Mouse (Mus musculus) spleen, postnatal 14 days (tissue): ENCODE measurements around the gene Fbxo42.

Experiments
- DNase-seq, 2 experiments: peaks; one replicate each; pipeline ENCODE4 v3.0.0; 2021 to 2022; ENCODE audit warnings: low spot score in 2 of 2

Fbxo42 gene

GRCm38 (mm10) chr4:141175783-141176182 is 28.1 kb downstream of the Fbxo42 start:
- no peak for DNase-seq

DNA sequence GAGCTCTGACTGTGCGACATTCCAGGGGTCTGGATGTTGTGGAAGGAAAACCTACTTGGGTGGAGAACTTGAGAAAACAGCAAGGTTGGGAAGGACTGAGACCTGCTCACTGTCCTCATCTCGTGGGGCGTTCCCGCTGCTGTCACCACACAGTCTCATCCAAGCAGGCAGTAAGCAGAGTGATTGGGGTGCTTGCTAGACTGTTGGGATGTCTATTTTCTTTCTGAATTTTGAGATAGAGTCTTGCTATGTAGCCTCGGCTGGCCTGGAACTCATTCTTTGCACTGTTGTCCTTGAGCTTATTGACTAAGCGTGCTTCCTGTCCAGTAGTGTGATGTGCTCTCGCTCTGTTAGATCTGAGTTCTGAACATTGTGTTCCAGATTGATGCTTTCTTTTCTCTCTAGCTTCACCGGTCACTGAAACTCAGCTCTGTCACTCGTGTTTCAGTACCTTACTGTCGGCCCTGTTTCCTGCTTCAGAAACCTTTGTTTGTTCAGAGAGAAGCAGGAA is 28.7 kb downstream of the Fbxo42 start:
- no peak for DNase-seq

- no peak for DNase-seq
Observed at GRCm38 (mm10) chr4:141178500-141178899, 30.8 kb downstream of the Fbxo42 start.

GRCm38 (mm10) chr4:141180831-141181230 is 33.1 kb downstream of the Fbxo42 start:
- no peak for DNase-seq

DNA sequence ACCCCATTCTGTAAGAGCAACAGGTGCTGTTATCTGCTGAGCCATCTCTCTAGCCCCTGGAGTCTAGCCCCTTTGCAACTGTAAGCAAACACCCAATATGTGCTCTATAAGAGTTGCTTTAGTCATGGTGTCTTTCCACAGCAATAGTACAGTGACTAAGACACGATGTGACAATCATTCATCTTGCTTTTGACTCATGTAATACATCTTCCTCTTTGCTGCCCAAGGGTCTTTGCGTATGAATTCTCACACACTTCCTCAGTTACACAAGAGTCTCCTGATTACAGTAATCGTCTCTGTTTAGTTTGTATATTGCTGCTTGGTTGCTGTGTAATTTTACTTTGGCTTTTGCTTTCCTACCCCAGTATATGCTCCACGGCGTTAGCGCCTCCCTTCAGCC is 34.3 kb downstream of the Fbxo42 start:
- no peak for DNase-seq

- DNase-seq = no peak
Observed at GRCm38 (mm10) chr4:141183932-141184331, 36.2 kb downstream of the Fbxo42 start.

GRCm38 (mm10) chr4:141184426-141184825 is 36.7 kb downstream of the Fbxo42 start:
- no peak for DNase-seq

DNA sequence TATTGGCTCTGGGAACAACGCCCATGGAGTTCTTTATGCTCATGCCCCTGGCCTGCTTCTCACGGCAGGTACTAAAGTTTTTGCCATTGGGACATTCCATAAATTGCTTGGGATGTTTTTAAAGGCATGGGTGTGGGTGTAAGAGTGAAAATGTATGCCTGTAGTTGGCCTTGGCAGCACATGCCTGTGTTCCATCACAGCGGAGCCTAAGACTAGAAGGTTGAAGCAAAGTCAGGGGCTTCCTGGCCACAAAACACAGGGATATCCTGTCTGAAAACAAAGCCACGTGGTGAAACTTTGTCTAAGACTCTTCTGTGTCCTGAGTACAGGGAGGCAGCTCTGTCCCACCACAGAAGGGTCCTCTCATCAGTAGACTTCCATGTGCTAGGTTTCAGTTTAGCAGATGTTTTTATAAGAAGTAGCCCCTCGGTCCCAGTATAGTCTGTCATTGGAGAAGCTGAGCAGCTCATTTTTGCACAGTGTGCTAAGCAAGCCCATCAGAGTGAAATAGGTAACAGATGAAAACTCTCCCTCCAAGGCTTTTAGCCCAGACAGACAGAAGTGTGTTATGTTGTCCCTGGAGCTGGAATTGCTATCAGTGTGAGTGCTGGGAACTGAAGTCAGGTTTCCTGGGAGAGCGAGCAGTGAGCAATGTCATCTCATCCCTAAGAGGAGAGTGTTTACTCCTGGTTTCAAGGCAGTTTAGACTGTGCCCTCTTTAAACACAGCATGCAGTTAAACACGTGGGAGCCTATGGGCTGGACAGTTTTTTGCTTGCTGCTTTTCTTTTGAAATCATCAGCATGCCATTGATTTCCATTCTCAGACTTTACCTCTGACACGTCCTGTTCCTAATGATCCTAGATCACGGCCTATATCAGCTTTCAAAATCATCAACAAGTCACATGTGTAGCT is 39.5 kb downstream of the Fbxo42 start:
- no peak for DNase-seq

DNA sequence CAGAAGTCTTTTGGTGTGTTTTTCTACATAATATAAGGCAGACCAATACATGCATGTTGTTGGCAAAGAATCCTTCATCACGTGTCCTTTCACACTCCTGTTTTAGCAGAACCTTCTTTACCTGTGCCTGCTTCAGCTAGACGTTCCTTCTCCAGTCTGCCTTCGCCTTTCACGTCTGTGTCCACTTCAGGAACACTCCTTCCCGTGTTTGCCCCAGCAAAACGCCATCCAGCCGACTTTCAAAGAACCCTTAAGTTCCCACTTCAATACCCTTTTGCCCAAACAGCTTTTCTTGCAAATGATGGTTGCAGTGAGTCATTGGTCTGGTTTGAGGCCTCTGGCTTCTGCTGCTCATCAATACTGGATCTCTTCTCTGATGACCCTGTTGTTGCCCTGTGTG is 43.6 kb downstream of the Fbxo42 start:
- DNase-seq = no peak

GRCm38 (mm10) chr4:141194553-141194952 is 46.8 kb downstream of the Fbxo42 start:
- no peak for DNase-seq

GRCm38 (mm10) chr4:141196981-141197685 is 49.4 kb downstream of the Fbxo42 start:
- DNase-seq = no peak

- DNase-seq = no peak
Observed at GRCm38 (mm10) chr4:141197686-141198035, 49.9 kb downstream of the Fbxo42 start.

DNA sequence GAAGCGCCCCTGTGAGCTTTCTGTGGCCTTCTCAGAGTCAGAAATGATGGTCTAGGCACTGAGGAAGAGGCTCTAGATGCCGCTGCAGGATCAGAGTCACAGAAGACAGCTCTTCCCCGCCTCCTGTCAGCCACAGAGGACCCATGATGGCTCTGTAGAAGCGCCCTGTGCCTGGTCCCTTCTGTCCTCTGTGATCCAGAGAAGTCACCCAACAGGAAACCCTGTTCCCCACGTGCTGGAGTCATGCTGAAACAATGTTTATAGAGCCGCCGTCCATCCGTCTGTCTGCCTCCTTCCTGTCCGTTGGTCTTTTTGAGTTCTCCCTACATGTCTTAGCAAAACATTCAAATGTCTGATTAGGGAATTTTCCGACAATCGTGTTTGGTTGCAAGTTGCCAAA is 53.2 kb downstream of the Fbxo42 start:
- DNase-seq = no peak

- no peak for DNase-seq
Observed at GRCm38 (mm10) chr4:141202192-141202591, 54.5 kb downstream of the Fbxo42 start.

GRCm38 (mm10) chr4:141204580-141205061 is 56.9 kb downstream of the Fbxo42 start:
- no peak for DNase-seq

DNA sequence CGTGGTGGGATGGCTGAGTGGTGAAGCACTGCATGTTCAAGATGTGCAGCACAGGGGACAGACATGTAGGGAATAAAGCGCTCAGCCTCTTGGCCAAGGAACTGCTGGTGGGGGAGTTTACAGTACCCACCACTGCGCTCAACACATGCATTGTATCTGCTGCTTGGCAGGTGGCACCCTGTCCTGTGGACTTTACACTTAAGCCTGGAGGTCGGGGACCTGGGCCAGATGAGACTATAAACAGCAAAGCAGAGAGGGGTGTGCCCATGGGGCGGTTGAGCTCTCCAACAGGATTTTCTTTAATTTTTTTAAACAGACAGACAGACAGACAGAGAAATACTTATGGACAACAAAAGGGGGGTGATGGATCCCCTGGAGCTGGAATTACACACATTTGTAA is 59.4 kb downstream of the Fbxo42 start:
- no peak for DNase-seq

GRCm38 (mm10) chr4:141210524-141211219 is 63.0 kb downstream of the Fbxo42 start:
- no peak for DNase-seq

- no peak for DNase-seq
Observed at GRCm38 (mm10) chr4:141211646-141212045, 63.9 kb downstream of the Fbxo42 start.

- no peak for DNase-seq
Observed at GRCm38 (mm10) chr4:141212892-141213291, 65.2 kb downstream of the Fbxo42 start.

DNA sequence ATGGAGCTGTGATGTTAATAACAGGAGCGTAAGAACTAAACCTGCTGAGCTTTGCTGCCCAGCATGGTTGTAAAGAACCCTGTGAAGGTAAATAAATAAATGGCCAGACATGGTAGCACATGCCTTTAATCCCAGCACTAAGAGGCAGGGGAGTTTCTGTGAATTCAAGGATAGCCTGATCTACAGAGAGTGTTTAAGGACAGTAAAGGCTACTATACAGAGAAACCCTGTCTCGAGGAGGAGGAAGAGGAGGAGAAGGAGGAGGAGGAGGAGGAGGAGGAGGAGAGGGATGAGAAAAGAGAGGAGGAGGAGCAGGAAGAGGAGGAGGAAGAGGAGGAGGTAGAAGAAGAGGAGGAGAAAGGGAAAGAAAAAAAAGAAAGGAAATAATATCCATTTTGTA is 65.6 kb downstream of the Fbxo42 start:
- DNase-seq = no peak

- DNase-seq = peak; percentile 91 to 93
Observed at GRCm38 (mm10) chr4:141213770-141214336, 66.1 kb downstream of the Fbxo42 start, which contains the start of gene Rsg1. Gene Rsg1, plus strand, starts transcription at chr4:141213956.
